Mouse (Mus musculus): Measurements from ENCODE around the gene Gm7137.
"Not testable (repeated sequence)": the region's sequence is repeated elsewhere in the genome, so short reads cannot be mapped to it uniquely, and the experiment has no call there.

DNA sequence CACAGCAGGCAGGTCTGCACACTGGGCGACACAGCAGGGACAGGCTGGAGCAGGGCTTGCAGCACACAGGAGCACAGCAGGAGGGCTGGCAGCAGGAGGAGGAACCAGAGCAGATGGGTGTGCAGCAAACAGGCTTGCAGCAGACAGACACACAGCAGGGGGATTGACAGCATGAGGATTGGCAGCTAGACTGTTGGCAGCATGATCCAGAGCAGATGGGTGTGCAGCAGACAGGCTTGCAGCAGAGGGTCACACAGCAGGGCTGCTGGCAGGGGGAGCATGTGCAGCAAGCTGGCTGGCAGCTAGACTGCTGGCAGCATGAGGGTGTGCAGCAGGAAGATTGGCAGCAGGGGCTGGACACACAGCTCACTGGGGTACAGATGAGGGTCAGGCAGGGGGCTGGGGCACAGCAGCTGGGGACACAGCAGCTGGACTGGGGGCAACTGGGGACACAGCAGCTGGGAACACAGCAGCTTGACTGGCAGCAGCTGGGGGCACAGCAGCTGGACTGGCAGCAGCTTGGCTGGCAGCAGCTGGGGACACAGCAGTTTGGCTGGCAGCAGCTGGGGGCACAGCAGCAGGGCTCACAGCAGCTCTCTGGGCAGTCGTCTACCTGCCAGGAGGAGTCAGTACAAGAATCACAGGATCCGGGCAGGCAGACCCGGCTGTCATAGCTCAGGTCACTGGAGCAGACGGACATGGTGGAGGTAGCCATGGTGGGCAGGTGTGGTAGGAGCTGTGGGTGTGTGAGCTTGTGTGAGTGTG lies 45.9 kb downstream of the Gm7137 start, which contains the start of gene Gm18596:
- not testable (repeated sequence) for TF ChIP-seq POLR2AphosphoS2 (IDR thresholded peaks at IDR 0.05; ENCODE audit: low read length); CHD1 (IDR thresholded peaks at IDR 0.05; ENCODE audit: low read depth, low read length); CTCF (IDR thresholded peaks at IDR 0.05 in 2 of 3, conservative IDR thresholded peaks at IDR 0.05 in 1 of 3; ENCODE audit: control insufficient read depth in 1 of 3, insufficient read depth in 1 of 3, low read depth in 2 of 3, low read length in 3 of 3, poor library complexity in 1 of 3, severe bottlenecking in 1 of 3); MAX (IDR thresholded peaks at IDR 0.05; ENCODE audit: low read length); ZMIZ1 (IDR thresholded peaks at IDR 0.05; ENCODE audit: low read depth, low read length); TAL1 (IDR thresholded peaks at IDR 0.05; ENCODE audit: low read length); E2F4 (IDR thresholded peaks at IDR 0.05; ENCODE audit: borderline replicate concordance, low read depth, low read length); TCF12 (IDR thresholded peaks at IDR 0.05; ENCODE audit: low read depth, low read length); USF1 (IDR thresholded peaks at IDR 0.05; ENCODE audit: low read depth, low read length); MYB (IDR thresholded peaks at IDR 0.05; ENCODE audit: low read depth, low read length); POLR2A (IDR thresholded peaks at IDR 0.05; ENCODE audit: control insufficient read depth in 1 of 2, insufficient read depth in 1 of 2, low read depth in 1 of 2, low read length in 2 of 2, poor library complexity in 1 of 2); MEF2A (IDR thresholded peaks at IDR 0.05; ENCODE audit: extremely low read depth, insufficient replicate concordance, low read depth, low read length, poor library complexity, severe bottlenecking); EP300 (IDR thresholded peaks at IDR 0.05; ENCODE audit: low read depth in 1 of 2, low read length in 2 of 2)

All from MEL (cell line).